In the genomic region with DNA sequence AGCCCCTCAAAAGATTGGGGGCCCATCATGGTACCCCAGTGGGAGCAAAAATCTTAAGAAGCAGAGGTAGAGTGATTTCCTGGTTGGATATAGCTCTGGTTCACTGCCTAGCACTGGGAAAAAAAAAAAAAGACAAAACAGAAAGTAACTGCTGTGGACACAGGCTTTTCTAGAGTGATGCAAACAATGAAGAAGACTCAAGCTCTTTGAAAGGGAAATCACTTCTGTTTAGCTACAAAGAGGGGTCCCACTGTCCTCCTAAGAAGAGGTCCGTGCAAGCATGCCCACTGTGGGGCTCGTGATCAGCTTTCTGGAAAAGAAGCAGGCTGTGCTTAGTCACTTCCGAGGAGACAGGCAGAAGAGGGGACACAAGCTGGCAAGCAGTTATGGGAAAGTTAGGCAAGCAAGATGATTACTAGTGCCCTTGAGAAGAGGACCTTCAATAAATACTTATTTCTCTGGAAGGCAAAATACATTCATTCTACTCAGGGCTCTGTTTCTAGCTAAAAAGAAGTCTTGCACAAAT, we compare ENCODE assay signal across 20 mouse cellular contexts.
DNase-seq lines count a peak whose midpoint lies in the region; ATAC-seq lines count a peak whose summit lies in the region.
"Had no signal": no experiment of that assay in that cellular context is flagged by ENCODE, and none has a peak within 500 bp of the region (broad histone marks: within the 10 kb centered on the region; RNA-seq: fewer than 3 reads in every experiment).

No protein-coding gene starts in this region.

- H3K27me3 ChIP-seq in heart, embryonic 11.5 days (ENCODE audit: control insufficient read depth, insufficient read depth, low read length): no peaks in the 10 kb centered on the region
- H3K27me3 ChIP-seq in midbrain, embryonic 13.5 days: no peaks in the 10 kb centered on the region
- H3K27me3 ChIP-seq: forebrain, embryonic 13.5 days; heart, embryonic 12.5 days had no signal

- WGBS in heart, embryonic 11.5 days (ENCODE audit: insufficient replicate concordance): 70% methylated on average over 3 of the region's 3 CpGs
- 37% methylated on average over 3 of the region's 3 CpGs for WGBS in midbrain, embryonic 13.5 days

- DNase-seq in adrenal gland, adult (ENCODE audit: inconsistent age in 2 of 2, low spot score in 1 of 2): peak; percentile 11 to 80
- no peak for DNase-seq in adrenal gland, postnatal 4 days (ENCODE audit: low spot score in 2 of 2)
- DNase-seq in heart, adult 11 months: peak; percentile 34
- peak; percentile 22 for DNase-seq in adrenal gland, postnatal 14 days
- DNase-seq in ovary, postnatal 10 days (ENCODE audit: low spot score): no peak
- DNase-seq: B cell, adult 2 months; cerebellum, adult 2 months; cerebellum, postnatal 10 days; forebrain, postnatal 0 days; heart, adult 2 months; kidney, adult 2 months had no signal

- ATAC-seq in heart, embryonic 11.5 days (replicated peaks; ENCODE audit: insufficient number of reproducible peaks, low FRiP score, low TSS enrichment): no peak
- no peak for ATAC-seq in midbrain, embryonic 13.5 days
- ATAC-seq: CD4-positive, CD25-positive, alpha-beta regulatory T cell, adult 4 months; forebrain, embryonic 13.5 days; forebrain, postnatal 0 days; intestine, embryonic 16.5 days had no signal

- H3K9me3 ChIP-seq in heart, embryonic 11.5 days (replicated peaks; ENCODE audit: control insufficient read depth, low read length): no peaks in the 10 kb centered on the region
- H3K9me3 ChIP-seq in midbrain, embryonic 13.5 days: no peaks in the 10 kb centered on the region
- H3K9me3 ChIP-seq: embryonic facial prominence, embryonic 10.5 days; forebrain, embryonic 13.5 days; heart, embryonic 12.5 days; hindbrain, embryonic 10.5 days had no signal

- peaks cover 5% of the 10 kb centered on the region; the same call in 1 of the 2 replicates for H3K4me1 ChIP-seq in heart, embryonic 11.5 days (ENCODE audit: control insufficient read depth, insufficient read depth, low read length)
- H3K4me1 ChIP-seq in midbrain, embryonic 13.5 days (replicated peaks): peaks cover 6% of the 10 kb centered on the region; the same call in 1 of the 2 replicates
- H3K4me1 ChIP-seq: embryonic facial prominence, embryonic 10.5 days; forebrain, embryonic 13.5 days had no signal

- H3K4me2 ChIP-seq in heart, embryonic 11.5 days: no peak overlapping the region
- H3K4me2 ChIP-seq in midbrain, embryonic 13.5 days (replicated peaks): no peak overlapping the region
- H3K4me2 ChIP-seq: forebrain, embryonic 13.5 days; heart, embryonic 12.5 days; hindbrain, embryonic 14.5 days had no signal

- H3K4me3 ChIP-seq in heart, embryonic 11.5 days (ENCODE audit: low read depth, low read length): no peak overlapping the region
- H3K4me3 ChIP-seq in midbrain, embryonic 13.5 days (replicated peaks): no peak overlapping the region
- H3K4me3 ChIP-seq: embryonic facial prominence, embryonic 10.5 days; forebrain, embryonic 13.5 days; heart, adult 2 months; heart, embryonic 12.5 days; hindbrain, embryonic 10.5 days had no signal

- H3K36me3 ChIP-seq in heart, embryonic 11.5 days (ENCODE audit: control insufficient read depth, insufficient read depth, low read length): no peaks in the 10 kb centered on the region
- H3K36me3 ChIP-seq in midbrain, embryonic 13.5 days: no peaks in the 10 kb centered on the region
- H3K36me3 ChIP-seq: embryonic facial prominence, embryonic 10.5 days; heart, embryonic 12.5 days; hindbrain, embryonic 10.5 days had no signal

- H3K27ac ChIP-seq in heart, embryonic 11.5 days (ENCODE audit: low read depth, low read length): no peak overlapping the region
- no peak overlapping the region for H3K27ac ChIP-seq in midbrain, embryonic 13.5 days
- H3K27ac ChIP-seq: embryonic facial prominence, embryonic 10.5 days; forebrain, embryonic 13.5 days; heart, adult 2 months; hindbrain, embryonic 10.5 days; hindbrain, embryonic 14.5 days had no signal

- no peak overlapping the region for H3K9ac ChIP-seq in heart, embryonic 11.5 days (ENCODE audit: low read depth, low read length)
- no peak overlapping the region for H3K9ac ChIP-seq in midbrain, embryonic 13.5 days (replicated peaks)
- H3K9ac ChIP-seq: forebrain, embryonic 13.5 days; forebrain, postnatal 0 days; heart, embryonic 12.5 days; hindbrain, embryonic 14.5 days had no signal

Comparison
In these comparisons a context has a peak if more than half of its experiments do, and no peak if none do; other contexts are left out.
1. DNase-seq: peak in adrenal gland, adult (2 of 2), heart, adult 11 months (single experiment) and adrenal gland, postnatal 14 days (single experiment); none in adrenal gland, postnatal 4 days (0 of 2) and ovary, postnatal 10 days (single experiment).